Mouse (Mus musculus): ENCODE data around the gene Zcchc9.

DNA sequence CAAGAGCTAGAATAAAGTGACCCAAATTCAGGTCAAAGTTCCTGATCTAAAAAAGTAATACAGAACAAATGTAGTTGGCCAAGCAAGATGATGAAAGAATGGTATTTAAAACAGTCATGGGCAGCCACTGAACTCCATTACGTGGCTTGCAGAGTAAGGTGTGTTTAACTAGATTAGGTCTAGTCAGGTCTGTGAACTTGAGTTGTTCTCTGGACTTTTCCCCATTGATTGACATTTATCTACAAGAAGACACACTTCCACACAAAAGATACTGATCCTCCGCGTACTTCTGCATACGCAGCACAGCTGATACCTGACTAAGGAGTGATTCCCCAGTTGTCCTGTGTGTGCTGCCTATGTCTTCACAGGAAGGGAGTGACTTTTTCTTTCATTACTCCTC lies 41.9 kb downstream of the Zcchc9 start:
- TF ChIP-seq CTCF (IDR thresholded peaks at IDR 0.05; ENCODE audit: control insufficient read depth, insufficient read depth, insufficient read length) (no peak), MYOD1 (IDR thresholded peaks at IDR 0.05; ENCODE audit: control insufficient read depth, insufficient read length, low read depth) (no peak)

Data from C2C12 (cell line).